Mouse (Mus musculus): ENCODE measurements around the gene D10Jhu81e.

GRCm38 (mm10) chr10:78138812-78139523, 30.6 kb downstream of the D10Jhu81e start:
- no peak for TF ChIP-seq CTCF (IDR thresholded peaks at IDR 0.05; ENCODE audit: insufficient read depth, low read depth, low read length)
- TF ChIP-seq POLR2A (IDR thresholded peaks at IDR 0.05; ENCODE audit: insufficient read depth, low read depth, low read length): no peak
